Mouse (Mus musculus) layer of hippocampus, postnatal 14 days (tissue): Measurements from ENCODE around the gene Tshz2. TPM values are rescaled to one million over a fixed set of nuclear protein-coding genes. Genes with fewer than 3 reads are reported as not detected.
"Not testable (repeated sequence)": the region's sequence is repeated elsewhere in the genome, so short reads cannot be mapped to it uniquely, and the experiment has no call there.

Experiments used
- DNase-seq, 2 experiments: peaks; one replicate each; pipeline ENCODE4 v3.0.0; 2021 to 2022; ENCODE audit warnings: low spot score in 2 of 2, mixed read lengths in 1 of 2
- long read RNA-seq, 2 experiments: library from polyadenylated mRNA; stranded (forward); transcript quantifications; one replicate each; pipeline ENCODE4 v2.0.0; 2021
- total RNA-seq, 2 experiments: library from RNA; stranded (reverse); gene quantifications; 2 replicates each; pipeline ENCODE4 v1.2.3; 2021

Gene Tshz2
- total RNA-seq: 10 to 100 TPM in 1 of 2 experiments, 1 to 10 TPM in 1; 8.6 to 26.7 TPM
- long read RNA-seq, experiment 1, partial matches to known transcripts: 0 of 2 reads
- long read RNA-seq, experiment 1, other reads (novel, unspliced or antisense): 2 of 2 reads
- long read RNA-seq, experiment 2, partial matches to known transcripts: 0 of 2 reads
- long read RNA-seq, experiment 2, other reads (novel, unspliced or antisense): 2 of 2 reads

- DNase-seq: peak in 1 of 2 experiments; percentile 16
These were observed at the start of gene Tshz2 for GRCm38 (mm10) chr2:169632338-169633151. Gene Tshz2 (plus strand): TSS chr2:169633013.

GRCm38 (mm10) chr2:169583476-169583875, 49.3 kb upstream of the Tshz2 start:
- DNase-seq: no peak

DNA sequence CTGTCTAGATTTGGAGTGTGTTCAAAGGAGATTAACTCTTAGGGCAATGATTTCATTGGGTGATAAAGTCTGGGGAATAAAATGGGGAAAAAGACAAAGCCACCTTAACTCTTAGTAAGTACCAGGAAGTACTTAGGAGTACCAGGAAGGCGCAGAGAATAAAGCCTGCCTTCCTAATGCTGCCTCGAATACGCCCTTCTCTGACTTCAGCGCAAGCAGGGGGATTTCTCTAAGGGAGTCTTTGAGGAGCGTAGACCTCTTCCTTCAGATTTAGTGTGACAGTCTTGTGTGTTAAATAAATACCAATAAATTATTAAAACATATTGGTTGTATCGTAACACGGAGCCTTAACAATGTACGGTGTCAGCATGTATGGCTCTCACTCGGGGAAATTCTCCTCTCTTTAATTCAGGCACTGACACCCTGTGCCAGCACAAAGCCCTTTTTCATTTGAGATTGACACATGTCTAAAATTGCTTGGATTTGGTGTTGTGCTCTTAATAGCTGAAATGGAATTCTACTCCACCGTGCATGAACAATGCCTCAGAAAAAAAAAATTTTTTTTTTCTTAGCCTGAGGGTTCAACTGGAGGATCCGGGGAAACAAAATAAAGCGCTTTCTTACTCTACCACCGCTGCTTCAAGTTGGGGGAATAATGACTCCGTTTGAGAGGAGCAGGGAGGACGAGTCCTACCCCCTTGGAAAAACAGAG, 47.9 kb upstream of the Tshz2 start:
- no peak for DNase-seq

DNA sequence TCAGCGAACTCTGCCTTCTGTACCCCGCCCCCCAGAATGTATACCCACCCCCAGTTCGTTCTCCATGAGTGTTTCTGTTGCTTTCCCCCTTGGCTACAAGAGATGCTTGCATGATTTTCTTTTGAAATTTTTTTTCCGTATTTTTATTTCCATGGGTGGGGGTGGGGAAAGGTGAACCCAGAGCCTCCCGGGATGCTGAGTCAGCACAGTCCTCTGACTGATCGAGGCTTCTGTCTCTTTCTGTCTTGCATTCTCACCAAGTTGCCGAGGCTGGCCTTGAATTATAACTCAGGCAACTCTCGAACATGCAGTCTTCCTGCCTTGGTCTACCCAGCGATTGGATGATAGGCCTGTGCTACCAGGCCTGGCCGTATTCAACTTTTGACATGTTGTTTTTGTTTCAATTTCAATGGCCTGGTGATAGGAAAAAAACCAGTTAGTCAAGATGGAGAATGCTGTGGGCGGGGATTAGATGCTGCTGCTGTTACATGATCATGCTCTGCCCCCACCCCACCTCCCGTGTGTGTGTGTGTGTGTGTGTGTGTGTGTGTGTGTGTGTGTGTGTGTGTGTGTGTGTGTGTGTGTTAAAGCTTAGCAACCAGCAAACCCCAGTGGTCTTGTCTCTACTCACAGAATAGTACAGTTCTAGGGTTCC, 47.1 kb upstream of the Tshz2 start:
- no peak for DNase-seq

DNA sequence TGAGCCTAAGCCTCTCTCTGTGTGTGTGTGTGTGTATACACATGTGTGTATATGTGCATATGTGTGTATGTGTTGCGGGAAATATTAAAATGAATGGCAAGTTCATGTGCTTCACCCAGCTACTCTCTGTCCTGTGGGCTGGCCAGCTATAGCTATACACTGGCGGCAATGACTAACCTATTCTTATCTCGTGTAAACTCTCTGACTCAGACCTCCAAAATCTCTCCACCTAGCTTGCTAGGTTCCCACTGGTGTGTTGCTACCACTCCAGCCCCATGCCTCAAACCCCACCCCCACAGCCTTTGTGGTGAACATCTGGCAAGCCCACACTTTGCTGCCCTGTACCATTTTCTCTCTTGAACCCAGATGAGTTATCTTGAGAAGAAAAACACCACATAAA, 46.1 kb upstream of the Tshz2 start:
- DNase-seq: no peak

- DNase-seq: not testable (repeated sequence)
These were observed 45.2 kb upstream of the Tshz2 start, which contains the start of gene Gm11011 for GRCm38 (mm10) chr2:169587645-169588044. Gene Gm11011 (minus strand): TSS chr2:169587745.

DNA sequence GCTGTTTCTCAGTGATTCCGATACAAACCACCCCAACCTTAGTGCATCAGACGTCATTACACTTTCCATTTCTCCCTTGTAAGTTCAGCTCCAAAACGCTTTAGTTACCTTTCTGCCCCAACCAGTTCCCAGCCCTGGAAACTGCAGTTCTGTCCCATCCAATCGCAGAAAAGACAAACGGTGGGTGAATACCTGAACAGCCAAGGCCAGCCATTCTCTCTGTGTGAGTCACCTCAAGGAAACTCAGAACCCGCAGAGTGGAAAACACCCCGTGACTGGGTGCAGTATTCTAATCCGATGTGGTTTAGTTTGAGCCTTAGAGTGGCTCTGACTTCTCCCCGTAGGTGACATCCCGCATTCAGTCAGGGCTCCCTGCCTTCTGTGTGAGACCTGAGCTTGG, 43.1 kb upstream of the Tshz2 start:
- no peak for DNase-seq

GRCm38 (mm10) chr2:169590412-169590811, 42.4 kb upstream of the Tshz2 start:
- no peak for DNase-seq

- DNase-seq: no peak
These were observed 39.1 kb upstream of the Tshz2 start for GRCm38 (mm10) chr2:169593742-169594141.

- DNase-seq: no peak
These were observed 35.5 kb upstream of the Tshz2 start for GRCm38 (mm10) chr2:169597357-169597756.

DNA sequence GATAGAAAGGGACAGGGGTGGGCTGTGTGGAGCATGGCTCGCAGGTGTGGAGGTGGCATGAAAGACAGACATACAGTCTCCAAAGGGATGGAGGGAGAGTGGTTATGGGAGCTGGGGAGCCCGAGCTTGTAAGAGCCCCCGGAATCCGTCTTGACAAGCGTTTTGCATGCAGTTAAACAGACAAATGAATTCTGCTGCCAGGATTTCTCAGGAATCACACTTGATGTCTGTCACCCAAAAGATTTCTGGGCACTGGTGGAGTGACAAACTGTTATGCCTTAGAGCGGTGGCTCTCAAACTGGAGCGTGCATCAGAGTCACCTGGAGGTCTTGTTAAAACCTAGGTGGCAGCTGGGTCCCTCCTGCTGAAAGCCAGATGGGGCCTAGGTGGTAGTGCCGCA, 34.8 kb upstream of the Tshz2 start:
- no peak for DNase-seq

DNA sequence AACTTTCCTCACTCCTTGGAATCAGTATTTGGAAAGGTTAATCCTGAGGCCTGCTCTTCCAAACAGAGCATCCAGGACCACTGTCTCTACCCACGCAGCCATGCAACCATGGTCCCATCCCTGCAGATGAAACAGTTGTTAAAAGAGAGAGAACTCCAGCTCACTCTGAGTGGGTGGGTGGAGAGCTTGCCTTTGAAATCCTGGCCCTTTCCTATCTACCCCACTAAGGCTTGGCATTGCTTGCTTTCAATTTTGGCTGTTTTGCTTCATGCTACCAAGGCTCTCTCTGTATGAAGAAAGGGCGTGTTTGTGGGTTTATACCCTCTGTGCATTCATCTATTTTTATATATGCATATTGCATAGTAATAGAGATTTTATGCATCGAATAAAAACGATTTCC, 33.2 kb upstream of the Tshz2 start:
- no peak for DNase-seq

DNA sequence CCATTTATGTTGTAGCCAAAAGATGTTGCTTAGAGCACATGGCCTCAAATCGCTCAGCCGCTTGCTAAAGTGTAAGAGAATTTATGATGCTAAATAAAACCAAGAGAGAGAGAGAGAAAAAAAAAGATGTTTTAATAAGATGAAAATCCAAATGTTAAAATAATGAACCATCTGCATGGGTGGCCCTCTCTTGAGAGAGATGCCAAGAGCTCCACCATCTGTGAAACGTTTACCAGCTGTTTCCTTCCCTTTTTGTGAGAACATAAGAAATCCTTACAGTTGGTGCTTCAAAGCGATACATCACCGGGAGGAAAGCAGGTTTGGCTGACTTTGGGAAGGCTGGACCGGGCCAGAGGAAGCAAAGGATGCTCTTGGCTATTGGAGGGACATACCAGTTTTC, 32.6 kb upstream of the Tshz2 start:
- peak; percentile 22 to 77 for DNase-seq

DNA sequence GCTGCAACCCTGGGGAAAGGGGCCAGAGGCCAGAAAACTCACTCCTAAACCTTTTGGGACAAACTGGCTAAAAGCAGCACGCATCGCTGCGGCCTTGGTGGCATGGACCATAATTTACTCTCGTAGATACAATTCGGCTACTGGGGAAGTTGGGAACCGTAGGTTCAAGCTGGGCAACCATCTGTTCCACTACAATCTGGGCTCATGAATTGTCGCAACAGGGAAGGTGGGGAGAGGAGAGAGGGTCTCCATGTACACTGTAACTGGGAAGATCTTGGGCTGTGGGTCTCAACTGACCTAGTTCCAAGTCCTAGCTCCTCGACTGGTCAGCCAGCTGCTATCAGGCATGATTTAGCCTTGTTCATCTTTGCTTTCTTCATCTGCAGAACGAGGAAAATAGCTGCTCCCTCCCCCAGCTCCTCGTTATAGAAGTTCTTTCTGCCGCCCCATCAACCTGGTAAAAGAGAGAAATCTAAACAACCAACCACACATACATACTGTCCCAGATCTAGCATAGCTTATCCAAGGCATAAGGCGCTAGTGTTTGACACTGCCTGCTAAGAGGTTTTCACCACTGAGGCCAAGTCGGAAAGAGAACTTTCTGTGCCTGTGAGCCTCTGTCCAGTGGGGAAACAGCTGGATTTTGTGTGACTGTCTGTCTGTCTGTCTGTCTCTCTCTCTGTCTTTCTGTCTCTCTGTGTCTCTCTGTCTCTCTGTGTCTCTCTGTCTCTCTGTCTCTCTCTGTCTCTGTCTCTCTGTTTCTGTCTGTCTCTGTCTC, 25.7 kb upstream of the Tshz2 start:
- DNase-seq: peak; percentile 17 to 29

DNA sequence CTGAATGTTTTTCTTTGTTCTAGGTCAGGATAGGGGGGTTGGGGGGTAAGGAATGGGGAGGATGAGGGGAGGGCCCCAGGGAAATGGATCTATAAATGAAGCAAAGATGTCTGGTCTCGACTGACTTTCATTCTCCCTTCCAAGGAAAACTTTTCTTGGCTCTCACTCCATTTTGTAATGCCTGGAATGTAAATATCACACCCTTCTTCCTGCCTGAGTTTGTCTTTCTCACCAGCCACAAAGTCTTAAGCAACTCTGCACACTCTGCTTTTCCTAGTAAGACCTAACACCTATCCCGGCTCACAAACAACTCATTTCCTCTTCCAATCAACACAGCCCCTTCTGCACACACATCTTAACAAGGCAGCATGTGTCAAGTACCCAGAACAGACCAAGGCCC, 25.0 kb upstream of the Tshz2 start:
- DNase-seq: no peak

GRCm38 (mm10) chr2:169609956-169610355, 22.9 kb upstream of the Tshz2 start:
- no peak for DNase-seq

DNA sequence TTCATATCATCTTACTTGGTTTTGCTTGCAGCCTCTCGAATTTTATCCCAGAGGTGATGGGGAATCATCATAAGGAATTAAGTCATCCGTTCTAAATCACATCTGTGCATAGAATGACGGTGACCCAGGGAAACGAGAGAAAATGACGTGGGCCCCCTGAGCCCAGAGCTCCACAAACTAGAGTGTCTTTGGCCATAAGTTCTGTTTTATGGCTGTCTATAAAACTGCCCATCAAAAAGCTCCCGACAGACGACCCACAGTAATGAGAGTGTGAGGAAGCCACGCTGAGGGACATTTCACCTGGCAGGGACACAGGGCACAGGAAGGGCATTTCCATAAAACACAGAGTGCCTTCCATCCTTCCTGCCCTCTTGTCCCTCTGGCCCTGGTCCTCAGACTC, 21.9 kb upstream of the Tshz2 start:
- no peak for DNase-seq

DNA sequence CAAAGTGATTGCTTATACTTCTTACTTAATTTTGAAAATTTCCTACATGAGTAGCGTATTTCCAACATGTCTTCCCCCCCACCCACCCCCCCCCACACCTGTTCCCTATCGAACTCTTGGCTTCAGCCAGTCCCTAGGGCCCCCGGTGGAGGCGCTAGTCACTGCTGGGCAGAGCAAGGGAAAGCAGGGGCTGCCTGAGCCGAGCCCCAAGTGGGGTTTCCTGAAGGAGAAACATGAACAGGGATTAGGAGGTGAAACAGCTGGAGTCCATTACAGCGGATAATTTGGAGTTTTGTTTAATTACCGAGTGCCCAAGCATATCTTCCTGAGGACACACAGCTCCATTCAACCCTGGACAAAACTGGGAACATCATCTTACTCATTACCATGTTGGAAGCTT, 21.3 kb upstream of the Tshz2 start:
- no peak for DNase-seq

DNA sequence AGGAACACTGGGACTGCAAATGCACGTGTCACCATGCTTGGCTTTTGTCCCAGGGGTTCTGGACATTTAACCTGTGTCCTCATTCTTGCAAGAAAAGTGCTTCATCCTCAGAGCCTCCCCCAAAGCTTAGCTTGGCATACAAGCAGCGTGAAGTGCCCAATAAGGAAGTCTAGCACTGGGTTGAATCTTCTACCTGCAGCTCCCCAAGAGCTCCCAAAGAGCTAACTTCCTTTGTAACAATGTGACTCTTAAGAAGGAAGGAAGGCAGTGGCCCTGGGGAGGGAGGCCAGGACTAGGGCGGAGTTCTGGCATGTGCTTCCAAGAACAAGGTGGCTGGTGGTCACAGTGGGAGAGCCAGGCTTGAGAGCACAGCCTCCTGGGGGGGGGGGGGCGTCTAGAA, 18.1 kb upstream of the Tshz2 start:
- DNase-seq: no peak

- no peak for DNase-seq
These were observed 16.8 kb upstream of the Tshz2 start for GRCm38 (mm10) chr2:169615998-169616397.

DNA sequence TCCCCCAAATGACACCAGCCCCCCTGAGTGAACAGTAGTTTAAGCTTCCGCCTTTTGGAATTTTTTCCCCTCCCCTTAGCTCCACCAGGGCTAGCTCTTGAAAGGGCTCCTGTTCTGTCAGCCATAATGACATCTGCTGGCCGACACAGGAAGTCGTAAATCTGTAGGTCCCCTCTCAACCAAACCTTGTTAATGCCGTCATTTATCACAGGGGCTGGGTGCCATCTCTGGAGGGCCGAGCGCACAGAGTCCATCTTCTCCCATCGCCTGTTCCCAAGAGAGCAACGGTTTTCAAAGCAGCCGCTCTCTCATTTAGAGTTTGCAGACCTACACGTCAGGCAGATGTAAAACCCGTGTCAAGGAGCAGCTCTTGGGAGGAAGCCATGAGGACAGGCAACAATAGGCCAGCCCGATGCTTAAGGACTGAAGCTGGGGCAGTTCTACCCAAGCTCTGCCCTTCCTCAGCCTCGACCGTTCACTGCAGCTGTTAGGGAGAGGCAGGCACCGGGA, 11.6 kb upstream of the Tshz2 start:
- DNase-seq: no peak
